Mouse (Mus musculus): ENCODE data around the gene Cdk16. TPM values are rescaled to one million over a fixed set of nuclear protein-coding genes. Genes with fewer than 3 reads are reported as not detected.
A peak's percentile ranks its signal among the peaks of the same experiment; 100 is the strongest.

Cdk16 gene
- polyA plus RNA-seq, 1 experiment from 2014 or later = 47.3 TPM

GRCm38 (mm10) chrX:20662317-20662715 lies 25.4 kb upstream of the Cdk16 start:
- H3K27me3 ChIP-seq (ENCODE audit: control insufficient read depth, insufficient read depth, low read length) = no peaks in the 10 kb centered on the region
- TF ChIP-seq CTCF (IDR thresholded peaks at IDR 0.05; ENCODE audit: low read depth) = no peak
- TF ChIP-seq EP300 (optimal IDR thresholded peaks at IDR 0.05) = no peak
- no peak for DNase-seq (ENCODE audit: low spot score)
- H3K9ac ChIP-seq (ENCODE audit: low read length) = no peak overlapping the region
- H3K4me2 ChIP-seq (replicated peaks; ENCODE audit: low read depth) = no peak overlapping the region
- H3K4me1 ChIP-seq (replicated peaks; ENCODE audit: control insufficient read depth, insufficient read depth) = no peaks in the 10 kb centered on the region
- H3K4me3 ChIP-seq (ENCODE audit: low read depth, low read length) = no peak overlapping the region
- 31% methylated on average over 5 of the region's 5 CpGs for WGBS
- ATAC-seq (ENCODE audit: low FRiP score, low TSS enrichment) = no peak; the same call in 1 of the 2 replicates
- H3K36me3 ChIP-seq (ENCODE audit: control insufficient read depth, insufficient read depth, low read length) = no peaks in the 10 kb centered on the region
- H3K27ac ChIP-seq (replicated peaks) = no peak overlapping the region
- no peaks in the 10 kb centered on the region for H3K9me3 ChIP-seq (ENCODE audit: control insufficient read depth, low read length)

- Histone ChIP-seq H3K9ac (ENCODE audit: low read length) (peak overlapping the region; percentile 74), H3K27ac (replicated peaks) (peak overlapping the region; percentile 82), H3K4me3 (ENCODE audit: low read depth, low read length) (peak overlapping the region; percentile 58), H3K4me1 (replicated peaks; ENCODE audit: control insufficient read depth, insufficient read depth) (no peaks in the 10 kb centered on the region), H3K4me2 (replicated peaks; ENCODE audit: low read depth) (peak overlapping the region; percentile 50), H3K9me3 (ENCODE audit: control insufficient read depth, low read length) (no peaks in the 10 kb centered on the region), H3K36me3 (ENCODE audit: control insufficient read depth, insufficient read depth, low read length) (no peaks in the 10 kb centered on the region), H3K27me3 (ENCODE audit: control insufficient read depth, insufficient read depth, low read length) (no peaks in the 10 kb centered on the region)
- peak; percentile 85 for DNase-seq (ENCODE audit: low spot score)
- ATAC-seq (ENCODE audit: low FRiP score, low TSS enrichment) = peak; percentile 93
- 14% methylated on average over 25 of the region's 28 CpGs for WGBS
- TF ChIP-seq EP300 (optimal IDR thresholded peaks at IDR 0.05) = peak; percentile 31
- TF ChIP-seq CTCF (IDR thresholded peaks at IDR 0.05; ENCODE audit: low read depth) = peak; percentile 78
Observed at GRCm38 (mm10) chrX:20662716-20663443, 24.9 kb upstream of the Cdk16 start.

- Histone ChIP-seq H3K36me3 (ENCODE audit: control insufficient read depth, insufficient read depth, low read length) (no peaks in the 10 kb centered on the region), H3K4me3 (ENCODE audit: low read depth, low read length) (peak overlapping the region; percentile 58), H3K27ac (replicated peaks) (peak overlapping the region; percentile 82), H3K4me1 (replicated peaks; ENCODE audit: control insufficient read depth, insufficient read depth) (no peaks in the 10 kb centered on the region), H3K4me2 (replicated peaks; ENCODE audit: low read depth) (peak overlapping the region; percentile 50), H3K9ac (ENCODE audit: low read length) (peak overlapping the region; percentile 74), H3K27me3 (ENCODE audit: control insufficient read depth, insufficient read depth, low read length) (no peaks in the 10 kb centered on the region), H3K9me3 (ENCODE audit: control insufficient read depth, low read length) (no peaks in the 10 kb centered on the region)
- TF ChIP-seq CTCF (IDR thresholded peaks at IDR 0.05; ENCODE audit: low read depth) = no peak
- TF ChIP-seq EP300 (optimal IDR thresholded peaks at IDR 0.05) = no peak
- ATAC-seq (ENCODE audit: low FRiP score, low TSS enrichment) = no peak
- 15% methylated on average over 9 of the region's 9 CpGs for WGBS
- no peak for DNase-seq (ENCODE audit: low spot score)
Observed at GRCm38 (mm10) chrX:20663444-20663790, 24.3 kb upstream of the Cdk16 start.

- Histone ChIP-seq H3K4me1 (replicated peaks; ENCODE audit: control insufficient read depth, insufficient read depth) (no peaks in the 10 kb centered on the region), H3K36me3 (ENCODE audit: control insufficient read depth, insufficient read depth, low read length) (no peaks in the 10 kb centered on the region), H3K4me3 (ENCODE audit: low read depth, low read length) (peak overlapping the region; percentile 70), H3K4me2 (replicated peaks; ENCODE audit: low read depth) (peak overlapping the region; percentile 59), H3K9ac (ENCODE audit: low read length) (peak overlapping the region; percentile 85), H3K27ac (replicated peaks) (peak overlapping the region; percentile 96), H3K9me3 (ENCODE audit: control insufficient read depth, low read length) (no peaks in the 10 kb centered on the region), H3K27me3 (ENCODE audit: control insufficient read depth, insufficient read depth, low read length) (no peaks in the 10 kb centered on the region)
- peak; percentile 31 for TF ChIP-seq EP300 (optimal IDR thresholded peaks at IDR 0.05)
- TF ChIP-seq CTCF (IDR thresholded peaks at IDR 0.05; ENCODE audit: low read depth) = no peak
- 16% methylated on average over 30 of the region's 33 CpGs for WGBS
- ATAC-seq (ENCODE audit: low FRiP score, low TSS enrichment) (peak; percentile 89), DNase-seq (ENCODE audit: low spot score) (peak; percentile 82)
Observed at GRCm38 (mm10) chrX:20688068-20688547, 354 bp downstream of the Cdk16 start.

- H3K4me1 ChIP-seq (replicated peaks; ENCODE audit: control insufficient read depth, insufficient read depth) = no peaks in the 10 kb centered on the region
- H3K27me3 ChIP-seq (ENCODE audit: control insufficient read depth, insufficient read depth, low read length) = no peaks in the 10 kb centered on the region
- peak; percentile 37; the same call in 1 of the 2 replicates for TF ChIP-seq CTCF (IDR thresholded peaks at IDR 0.05; ENCODE audit: low read depth)
- TF ChIP-seq EP300 (optimal IDR thresholded peaks at IDR 0.05) = no peak
- H3K36me3 ChIP-seq (ENCODE audit: control insufficient read depth, insufficient read depth, low read length) = no peaks in the 10 kb centered on the region
- peak overlapping the region; percentile 96 for H3K27ac ChIP-seq (replicated peaks)
- H3K9ac ChIP-seq (ENCODE audit: low read length) = peak overlapping the region; percentile 85
- no peaks in the 10 kb centered on the region for H3K9me3 ChIP-seq (ENCODE audit: control insufficient read depth, low read length)
- peak overlapping the region; percentile 70 for H3K4me3 ChIP-seq (ENCODE audit: low read depth, low read length)
- 3% methylated on average over 9 of the region's 35 CpGs for WGBS
- DNase-seq (ENCODE audit: low spot score) = peak; percentile 63
- H3K4me2 ChIP-seq (replicated peaks; ENCODE audit: low read depth) = peak overlapping the region; percentile 59
- peak; percentile 21 for ATAC-seq (ENCODE audit: low FRiP score, low TSS enrichment)
Observed at GRCm38 (mm10) chrX:20688615-20689014, 861 bp downstream of the Cdk16 start.

GRCm38 (mm10) chrX:20691566-20691965 lies 3.8 kb downstream of the Cdk16 start:
- H3K27ac ChIP-seq (replicated peaks) = no peak overlapping the region
- no peaks in the 10 kb centered on the region for H3K36me3 ChIP-seq (ENCODE audit: control insufficient read depth, insufficient read depth, low read length)
- WGBS = 52% methylated on average over 3 of the region's 3 CpGs
- TF ChIP-seq EP300 (optimal IDR thresholded peaks at IDR 0.05) (no peak), CTCF (IDR thresholded peaks at IDR 0.05; ENCODE audit: low read depth) (no peak)
- H3K4me3 ChIP-seq (ENCODE audit: low read depth, low read length) = no peak overlapping the region
- H3K4me2 ChIP-seq (replicated peaks; ENCODE audit: low read depth) = no peak overlapping the region
- H3K9me3 ChIP-seq (ENCODE audit: control insufficient read depth, low read length) = no peaks in the 10 kb centered on the region
- no peak for ATAC-seq (ENCODE audit: low FRiP score, low TSS enrichment)
- no peak overlapping the region for H3K9ac ChIP-seq (ENCODE audit: low read length)
- no peaks in the 10 kb centered on the region for H3K27me3 ChIP-seq (ENCODE audit: control insufficient read depth, insufficient read depth, low read length)
- DNase-seq (ENCODE audit: low spot score) = no peak
- H3K4me1 ChIP-seq (replicated peaks; ENCODE audit: control insufficient read depth, insufficient read depth) = no peaks in the 10 kb centered on the region

All from stomach, postnatal 0 days (tissue).